In genomic region chr4:62230769-62231168, GRCm38 (mm10) we compare ENCODE assay signal across 8 mouse cellular contexts. TPM values are rescaled to one million over a fixed set of nuclear protein-coding genes. Genes with fewer than 3 reads are reported as not detected.
A peak's percentile ranks its signal among the peaks of the same experiment; 100 is the strongest.
DNase-seq lines count a peak whose midpoint lies in the region; ATAC-seq and TF ChIP-seq lines count a peak whose summit lies in the region.
"Had no signal": no experiment of that assay in that cellular context is flagged by ENCODE, and none has a peak within 500 bp of the region (broad histone marks: within the 10 kb centered on the region; RNA-seq: fewer than 3 reads in every experiment).

Gene Zfp37, minus strand, starts transcription at chr4:62231047.

- no peak for TF ChIP-seq POLR2A in bone marrow, adult 2 months (IDR thresholded peaks at IDR 0.05; ENCODE audit: borderline replicate concordance, control insufficient read depth, low read depth, low read length)

- H3K4me2 ChIP-seq in liver, embryonic 14.5 days (ENCODE audit: low read depth) = no peak within 1 kb of the TSS
- no peak within 1 kb of the TSS for H3K4me2 ChIP-seq in hindbrain, embryonic 11.5 days (replicated peaks; ENCODE audit: low read depth, low read length)
- no peak within 1 kb of the TSS for H3K4me2 ChIP-seq in midbrain, embryonic 13.5 days (replicated peaks)
- H3K4me2 ChIP-seq: lung, embryonic 15.5 days had no signal

- H3K27ac ChIP-seq in liver, embryonic 14.5 days = no peak within 1 kb of the TSS
- H3K27ac ChIP-seq in bone marrow, adult 2 months (ENCODE audit: control insufficient read depth, insufficient read depth, low read depth, low read length, poor library complexity) = no peak within 1 kb of the TSS
- H3K27ac ChIP-seq in hindbrain, embryonic 11.5 days (ENCODE audit: low read depth, low read length) = no peak within 1 kb of the TSS
- no peak within 1 kb of the TSS for H3K27ac ChIP-seq in midbrain, embryonic 13.5 days
- H3K27ac ChIP-seq: lung, embryonic 15.5 days had no signal

- no peak for ATAC-seq in liver, embryonic 14.5 days (ENCODE audit: insufficient read depth)
- no peak for ATAC-seq in hindbrain, embryonic 11.5 days (ENCODE audit: low FRiP score)
- ATAC-seq in midbrain, embryonic 13.5 days = no peak

- no peak for TF ChIP-seq EP300 in liver, embryonic 14.5 days (IDR thresholded peaks at IDR 0.05; ENCODE audit: low read depth)

- no peak for DNase-seq in liver, embryonic 14.5 days (ENCODE audit: low read depth in 3 of 3, low spot score in 3 of 3)
- no peak for DNase-seq in liver
- DNase-seq in hindbrain, embryonic 11.5 days (ENCODE audit: low spot score) = no peak
- DNase-seq in frontal cortex, postnatal 25 days (ENCODE audit: low spot score in 2 of 2) = no peak
- DNase-seq in cerebellum, adult 8-10 months = no peak

- H3K9me3 ChIP-seq in liver, embryonic 14.5 days (ENCODE audit: control insufficient read depth, low read length) = no peaks in the 10 kb centered on the region
- no peaks in the 10 kb centered on the region for H3K9me3 ChIP-seq in hindbrain, embryonic 11.5 days (ENCODE audit: control insufficient read depth, low read length)
- no peaks in the 10 kb centered on the region for H3K9me3 ChIP-seq in midbrain, embryonic 13.5 days
- H3K9me3 ChIP-seq: lung, embryonic 15.5 days had no signal

- H3K4me1 ChIP-seq in liver, embryonic 14.5 days (replicated peaks; ENCODE audit: control insufficient read depth in 2 of 2, insufficient read depth in 2 of 2, low read length in 1 of 2) = no peaks in the 10 kb centered on the region
- no peaks in the 10 kb centered on the region for H3K4me1 ChIP-seq in bone marrow, adult 2 months (ENCODE audit: control insufficient read depth, insufficient read depth, low read length)
- no peaks in the 10 kb centered on the region for H3K4me1 ChIP-seq in hindbrain, embryonic 11.5 days (replicated peaks; ENCODE audit: control insufficient read depth, insufficient read depth, low read length)
- H3K4me1 ChIP-seq in midbrain, embryonic 13.5 days (replicated peaks) = no peaks in the 10 kb centered on the region
- H3K4me1 ChIP-seq: lung, embryonic 15.5 days had no signal

- WGBS in liver, embryonic 14.5 days (ENCODE audit: insufficient replicate concordance) = 53% methylated on average over 13 of the region's 13 CpGs
- WGBS in bone marrow, adult 2 months = 66% methylated on average over 13 of the region's 13 CpGs
- WGBS in hindbrain, embryonic 11.5 days = 73% methylated on average over 13 of the region's 13 CpGs
- 70% methylated on average over 13 of the region's 13 CpGs for WGBS in midbrain, embryonic 13.5 days

- no peaks in the 10 kb centered on the region for H3K27me3 ChIP-seq in liver, embryonic 14.5 days (ENCODE audit: control insufficient read depth, insufficient read depth, low read length)
- no peaks in the 10 kb centered on the region for H3K27me3 ChIP-seq in hindbrain, embryonic 11.5 days (ENCODE audit: control insufficient read depth, insufficient read depth, low read length)
- no peaks in the 10 kb centered on the region for H3K27me3 ChIP-seq in midbrain, embryonic 13.5 days
- H3K27me3 ChIP-seq: lung, embryonic 15.5 days had no signal

- no peaks in the 10 kb centered on the region for H3K36me3 ChIP-seq in liver, embryonic 14.5 days (replicated peaks; ENCODE audit: control insufficient read depth, insufficient read depth, low read depth)
- no peaks in the 10 kb centered on the region for H3K36me3 ChIP-seq in hindbrain, embryonic 11.5 days (ENCODE audit: control insufficient read depth, insufficient read depth, low read length)
- H3K36me3 ChIP-seq in midbrain, embryonic 13.5 days = no peaks in the 10 kb centered on the region
- H3K36me3 ChIP-seq: lung, embryonic 15.5 days had no signal

- no peak within 1 kb of the TSS for H3K9ac ChIP-seq in liver, embryonic 14.5 days (replicated peaks)
- H3K9ac ChIP-seq in hindbrain, embryonic 11.5 days (ENCODE audit: low read depth, low read length) = no peak within 1 kb of the TSS
- H3K9ac ChIP-seq in midbrain, embryonic 13.5 days (replicated peaks) = no peak within 1 kb of the TSS
- H3K9ac ChIP-seq: lung, embryonic 15.5 days had no signal

- TF ChIP-seq CTCF in liver, embryonic 14.5 days (IDR thresholded peaks at IDR 0.05; ENCODE audit: low read depth) = peak; percentile 48
- peak; percentile 39; the same call in 1 of the 2 replicates for TF ChIP-seq CTCF in bone marrow, adult 2 months (IDR thresholded peaks at IDR 0.05; ENCODE audit: control insufficient read depth, insufficient read depth, low read length)

- no peak within 1 kb of the TSS for H3K4me3 ChIP-seq in liver, embryonic 14.5 days (ENCODE audit: insufficient read depth in 1 of 2, low read depth in 2 of 2, low read length in 2 of 2)
- H3K4me3 ChIP-seq in bone marrow, adult 2 months (replicated peaks; ENCODE audit: control insufficient read depth, low read depth, low read length) = no peak within 1 kb of the TSS
- no peak within 1 kb of the TSS for H3K4me3 ChIP-seq in hindbrain, embryonic 11.5 days (ENCODE audit: low read depth, low read length)
- H3K4me3 ChIP-seq in midbrain, embryonic 13.5 days (replicated peaks) = no peak within 1 kb of the TSS
- H3K4me3 ChIP-seq: lung, embryonic 15.5 days had no signal

RNA-seq across cellular contexts. Expression of gene Zfp37, which starts in this region (rescaled TPM):
- 0.23 and 0.30 TPM in 2 replicates for polyA plus RNA-seq in liver, embryonic 14.5 days (2012; rRNA removed)
- polyA plus RNA-seq in liver, embryonic 14.5 days (2014; fragmentation: Nextera tagmentation; extraction: Ambion mirVana) = 0.28 and 0.36 TPM in 2 replicates
- 1.00 TPM in 1 of 2 replicates, not detected in the other for polyA plus RNA-seq in bone marrow, adult 2 months (2011; ENCODE audit: insufficient read depth, insufficient read length, low replicate concordance, missing spikeins)
- 33.8 and 34.4 TPM in 2 replicates for polyA plus RNA-seq in hindbrain, embryonic 11.5 days (2014; fragmentation: Nextera tagmentation; extraction: Ambion mirVana)
- polyA plus RNA-seq in midbrain, embryonic 13.5 days (2015; fragmentation: Nextera tagmentation; extraction: Ambion mirVana) = 28.1 and 34.6 TPM in 2 replicates

Comparison
In these comparisons a context has a peak if more than half of its experiments do, and no peak if none do; other contexts are left out.
1. RNA of gene Zfp37 (polyA plus RNA-seq): 33.8 to 34.4 TPM in hindbrain, embryonic 11.5 days and 28.1 to 34.6 TPM in midbrain, embryonic 13.5 days; 1.00 TPM in bone marrow, adult 2 months and 0.23 to 0.36 TPM in liver, embryonic 14.5 days; every median in the first group is over 10 times any median in the second.